Mouse (Mus musculus) heart, postnatal 0 days (tissue): ENCODE measurements around the gene Dio1. TPM values are rescaled to one million over a fixed set of nuclear protein-coding genes. Genes with fewer than 3 reads are reported as not detected.

ENCODE experiments used
- ATAC-seq: fragments of 200-750 bp; cut with Nextera tagmentation; 2 replicates; pipeline ENCODE4 v1.8.0; 2017; ENCODE audit warnings: low read depth, moderate number of reproducible peaks, moderate library complexity; ENCODE audit not compliant: insufficient read depth
- DNase-seq: peaks from one replicate; pipeline ENCODE4 v3.0.0-alpha.2; 2016; ENCODE audit warnings: low spot score
- H3K27ac ChIP-seq: fragments of 300-500 bp; sonication (generic); 2 replicates; pipeline ENCODE4 v1.5.1; 2014; ENCODE audit warnings: low read depth, mild to moderate bottlenecking
- H3K27me3 ChIP-seq: fragments of 300-500 bp; sonication (generic); 2 replicates; pipeline ENCODE4 v1.6.1; 2014; ENCODE audit warnings: low read length, mixed read lengths; ENCODE audit not compliant: control insufficient read depth, insufficient read depth
- H3K36me3 ChIP-seq: fragments of 300-500 bp; sonication (generic); replicated peaks from 2 replicates; pipeline ENCODE4 v1.6.1; 2014; ENCODE audit warnings: low read length, mixed read lengths; ENCODE audit not compliant: control insufficient read depth, insufficient read depth
- H3K4me1 ChIP-seq: fragments of 300-500 bp; sonication (generic); 2 replicates; pipeline ENCODE4 v1.6.1; 2014; ENCODE audit warnings: antibody characterized with exemption; ENCODE audit not compliant: control insufficient read depth, insufficient read depth
- H3K4me2 ChIP-seq: fragments of 300-500 bp; sonication (generic); 2 replicates; pipeline ENCODE4 v1.6.1; 2014; ENCODE audit warnings: low read depth, mild to moderate bottlenecking, low read length, moderate library complexity
- H3K4me3 ChIP-seq: fragments of 300-500 bp; sonication (generic); 2 replicates; pipeline ENCODE4 v1.5.1; 2014; ENCODE audit warnings: low read depth, low read length
- H3K9ac ChIP-seq: fragments of 300-500 bp; sonication (generic); replicated peaks from 2 replicates; pipeline ENCODE4 v1.6.1; 2014; ENCODE audit warnings: low read depth, low read length, mixed read lengths
- H3K9me3 ChIP-seq: fragments of 300-500 bp; sonication (generic); replicated peaks from 2 replicates; pipeline ENCODE4 v1.6.1; 2016; ENCODE audit warnings: low read length; ENCODE audit not compliant: control insufficient read depth
- CTCF ChIP-seq: IDR thresholded peaks from 2 replicates; pipeline ENCODE4 v1.5.1; 2016; ENCODE audit warnings: antibody characterized with exemption, control low read depth, low read depth
- EP300 ChIP-seq: IDR thresholded peaks from 2 replicates; pipeline ENCODE4 v1.6.1; 2016; ENCODE audit warnings: antibody characterized with exemption, low read depth
- WGBS: fragments of 180-500 bp; shearing (Covaris S2); extraction: QIAGEN DNeasy Blood & Tissue Kit; methylation state at CpG from one replicate; pipeline ENCODE4 v1.1.7; 2014; 5-methylcytosine and 5-hydroxymethylcytosine counted together
- polyA plus RNA-seq: library from polyadenylated mRNA; unstranded; fragments of >200 nt; fragmentation: Nextera tagmentation; extraction: Ambion mirVana; gene quantifications from 2 replicates; pipeline ENCODE4 v1.2.1, GENCODE M21; 2015
- total RNA-seq: library from RNA; depleted of rRNA; stranded (reverse); fragments of >200 nt; gene quantifications from 2 replicates; pipeline ENCODE4 v1.2.3, GENCODE M21; 2014; ENCODE audit warnings: low replicate concordance

Dio1 gene
- total and polyA plus RNA-seq, 2 experiments from 2014 or later = not detected

- WGBS = 88% methylated on average over 8 of the region's 8 CpGs
- Histone ChIP-seq H3K9me3 (no peaks in the 10 kb centered on the region), H3K36me3 (no peaks in the 10 kb centered on the region), H3K9ac (no peak overlapping the region), H3K27me3 (no peaks in the 10 kb centered on the region), H3K4me3 (no peak overlapping the region), H3K4me2 (no peak overlapping the region), H3K27ac (no peak overlapping the region), H3K4me1 (no peaks in the 10 kb centered on the region)
- no peak for TF ChIP-seq EP300
- no peak for TF ChIP-seq CTCF
- ATAC-seq (no peak), DNase-seq (no peak)
These were observed 20.6 kb downstream of the Dio1 start for GRCm38 (mm10) chr4:107286386-107286785.

GRCm38 (mm10) chr4:107285446-107286200 is 21.3 kb downstream of the Dio1 start:
- H3K27ac ChIP-seq = no peak overlapping the region
- no peaks in the 10 kb centered on the region for H3K27me3 ChIP-seq
- H3K9me3 ChIP-seq = no peaks in the 10 kb centered on the region
- DNase-seq (no peak), ATAC-seq (no peak)
- H3K4me2 ChIP-seq = no peak overlapping the region
- no peak overlapping the region for H3K9ac ChIP-seq
- TF ChIP-seq CTCF (no peak), EP300 (no peak)
- H3K4me1 ChIP-seq = no peaks in the 10 kb centered on the region
- H3K4me3 ChIP-seq = no peak overlapping the region
- no peaks in the 10 kb centered on the region for H3K36me3 ChIP-seq
- WGBS = 74% methylated on average over 3 of the region's 3 CpGs

GRCm38 (mm10) chr4:107280843-107281475 is 26.0 kb downstream of the Dio1 start:
- Histone ChIP-seq H3K9me3 (no peaks in the 10 kb centered on the region), H3K36me3 (peaks cover 6% of the 10 kb centered on the region; the same call in 1 of the 2 replicates), H3K9ac (no peak overlapping the region), H3K4me2 (no peak overlapping the region), H3K27me3 (no peaks in the 10 kb centered on the region), H3K27ac (no peak overlapping the region), H3K4me1 (no peaks in the 10 kb centered on the region), H3K4me3 (no peak overlapping the region)
- TF ChIP-seq CTCF = no peak
- no peak for TF ChIP-seq EP300
- DNase-seq (no peak), ATAC-seq (no peak)
- WGBS = 65% methylated on average over 7 of the region's 7 CpGs

DNA sequence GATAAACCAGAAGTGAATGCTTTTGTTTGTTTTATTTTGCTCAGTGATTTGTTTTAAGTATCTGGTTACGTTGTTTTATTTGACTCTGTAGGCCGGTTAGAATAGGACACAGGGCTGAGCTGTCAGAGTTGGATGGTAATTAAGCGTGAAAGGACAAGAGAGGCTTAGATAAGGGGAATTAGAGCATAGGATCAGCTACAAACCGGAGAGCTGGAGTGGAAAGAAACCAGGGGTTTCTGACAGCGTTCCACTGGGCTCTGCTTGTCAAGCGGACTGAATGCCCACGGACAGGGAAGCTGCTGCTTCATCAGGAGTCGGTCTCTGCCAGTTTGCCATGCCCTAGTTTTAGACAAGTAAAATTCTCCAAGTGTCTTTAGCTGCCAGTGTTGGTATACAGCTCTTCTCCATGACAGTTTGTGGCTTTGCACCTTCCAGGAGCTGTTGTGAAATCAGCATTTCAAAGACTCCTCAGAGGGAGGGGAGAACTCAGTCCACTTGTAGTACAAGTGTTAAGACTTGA is 28.7 kb downstream of the Dio1 start:
- H3K4me2 ChIP-seq = no peak overlapping the region
- peaks cover 10% of the 10 kb centered on the region; the same call in 1 of the 2 replicates for H3K36me3 ChIP-seq
- H3K27ac ChIP-seq = no peak overlapping the region

DNA sequence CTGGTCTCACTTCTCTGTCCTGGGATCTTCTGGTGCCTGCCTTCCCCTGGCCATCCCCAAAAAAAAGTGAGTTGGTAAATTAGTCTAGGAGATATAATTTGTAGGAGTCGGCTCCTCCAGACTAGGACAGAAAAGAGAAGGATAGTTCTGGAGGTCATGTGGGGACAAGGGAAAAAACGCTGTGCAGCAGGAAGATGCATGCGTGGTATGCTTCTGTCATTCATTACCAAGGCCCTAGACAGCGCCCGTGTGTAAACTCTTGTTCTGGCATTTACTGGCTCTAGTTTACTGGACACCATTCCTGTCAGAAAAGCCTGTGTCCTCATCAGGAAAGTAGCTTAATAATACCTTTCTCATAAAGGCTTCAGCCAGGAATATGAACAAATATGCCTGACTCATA is 32.5 kb downstream of the Dio1 start:
- H3K27me3 ChIP-seq = no peaks in the 10 kb centered on the region
- no peak overlapping the region for H3K4me2 ChIP-seq
- TF ChIP-seq CTCF (no peak), EP300 (no peak)
- no peak overlapping the region for H3K9ac ChIP-seq
- H3K4me3 ChIP-seq = no peak overlapping the region
- H3K27ac ChIP-seq = peak overlapping the region; percentile 39; the same call in 1 of the 2 replicates
- 0 out of 2 replicates have a peak, but pooled peaks cover 4% of the 10 kb centered on the region for H3K36me3 ChIP-seq
- H3K4me1 ChIP-seq = no peaks in the 10 kb centered on the region
- WGBS = 66% methylated on average over 5 of the region's 5 CpGs
- DNase-seq (no peak), ATAC-seq (no peak)
- no peaks in the 10 kb centered on the region for H3K9me3 ChIP-seq

More for the DNA sequence above, 28.7 kb downstream of the Dio1 start:
- H3K9me3 ChIP-seq = no peaks in the 10 kb centered on the region
- TF ChIP-seq CTCF (no peak), EP300 (no peak)
- no peaks in the 10 kb centered on the region for H3K27me3 ChIP-seq
- ATAC-seq (no peak), DNase-seq (no peak)
- no peak overlapping the region for H3K4me3 ChIP-seq
- no peak overlapping the region for H3K9ac ChIP-seq
- WGBS = 30% methylated on average over 8 of the region's 8 CpGs
- H3K4me1 ChIP-seq = no peaks in the 10 kb centered on the region
